Mouse (Mus musculus): ENCODE measurements around the gene Pde4c. TPM values are rescaled to one million over a fixed set of nuclear protein-coding genes. Genes with fewer than 3 reads are reported as not detected.

The Pde4c gene
- polyA plus RNA-seq, 1 experiment from 2014 or later: 1.3 TPM

DNA sequence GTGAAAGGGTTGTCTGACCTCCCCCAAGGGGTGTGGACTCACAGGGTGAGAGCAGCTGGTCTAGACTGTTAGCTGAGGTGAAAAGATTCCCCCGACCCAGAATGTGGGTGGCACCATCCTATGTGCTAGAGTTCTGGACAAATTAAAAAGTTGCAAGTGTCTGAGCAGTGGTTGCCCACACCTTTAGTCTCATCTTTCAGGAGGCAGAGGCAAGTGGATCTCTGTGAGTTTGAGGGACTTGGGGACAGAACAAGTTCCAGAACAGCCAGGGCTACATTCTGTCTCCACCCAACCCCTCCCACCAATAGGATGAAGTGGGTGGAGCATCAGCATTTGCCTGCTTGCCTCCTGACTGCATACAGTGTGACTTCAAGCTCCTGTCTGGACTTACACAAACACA lies 38.6 kb downstream of the Pde4c start:
- H3K9me3 ChIP-seq (ENCODE audit: control insufficient read depth, low read length): no peaks in the 10 kb centered on the region
- H3K4me3 ChIP-seq (ENCODE audit: low read depth, low read length): no peak overlapping the region
- peaks cover 68% of the 10 kb centered on the region for H3K4me1 ChIP-seq (replicated peaks; ENCODE audit: control insufficient read depth, insufficient read depth, low read length)
- peak overlapping the region; percentile 32; the same call in 1 of the 2 replicates for H3K9ac ChIP-seq (ENCODE audit: low read depth, low read length)
- no peaks in the 10 kb centered on the region for H3K36me3 ChIP-seq (ENCODE audit: control insufficient read depth, insufficient read depth, low read length)
- ATAC-seq (replicated peaks; ENCODE audit: low FRiP score) (no peak), DNase-seq (ENCODE audit: low spot score) (no peak)
- peak overlapping the region; percentile 53; the same call in 1 of the 2 replicates for H3K27ac ChIP-seq (ENCODE audit: low read depth, low read length)
- H3K4me2 ChIP-seq: 0 out of 2 replicates have a peak overlapping the region, but pooled peaks have one; percentile 24
- H3K27me3 ChIP-seq (replicated peaks; ENCODE audit: control insufficient read depth, insufficient read depth, low read length): no peaks in the 10 kb centered on the region
- WGBS: 59% methylated on average over 1 of the region's 1 CpGs

DNA sequence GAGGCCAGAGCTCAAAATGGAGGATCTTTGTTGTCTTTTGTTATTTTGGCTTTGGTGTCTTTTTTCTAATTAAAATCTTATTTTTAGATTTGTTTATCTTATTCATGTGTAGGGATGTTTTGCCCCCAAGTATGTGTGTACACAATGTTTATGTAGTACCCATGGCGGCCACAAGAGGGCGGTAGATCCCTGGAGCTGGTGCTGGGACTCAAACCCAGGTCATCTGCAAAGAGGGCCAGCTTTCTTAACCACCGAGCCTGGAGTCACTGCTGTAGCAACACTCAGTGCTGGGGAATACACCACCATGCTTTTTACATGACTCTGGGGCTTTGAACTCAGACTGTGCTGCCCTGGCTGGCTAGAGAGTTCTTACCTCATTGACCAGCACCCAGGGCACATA lies 39.8 kb downstream of the Pde4c start:
- no peak overlapping the region for H3K4me3 ChIP-seq (ENCODE audit: low read depth, low read length)
- ATAC-seq (replicated peaks; ENCODE audit: low FRiP score) (no peak), DNase-seq (ENCODE audit: low spot score) (no peak)
- peaks cover 74% of the 10 kb centered on the region for H3K4me1 ChIP-seq (replicated peaks; ENCODE audit: control insufficient read depth, insufficient read depth, low read length)
- peak overlapping the region; percentile 99 for H3K4me2 ChIP-seq
- H3K36me3 ChIP-seq (ENCODE audit: control insufficient read depth, insufficient read depth, low read length): peaks cover 1% of the 10 kb centered on the region
- H3K9me3 ChIP-seq (ENCODE audit: control insufficient read depth, low read length): no peaks in the 10 kb centered on the region
- H3K27ac ChIP-seq (ENCODE audit: low read depth, low read length): peak overlapping the region; percentile 63
- H3K27me3 ChIP-seq (replicated peaks; ENCODE audit: control insufficient read depth, insufficient read depth, low read length): no peaks in the 10 kb centered on the region
- no peak overlapping the region for H3K9ac ChIP-seq (ENCODE audit: low read depth, low read length)
- WGBS: 3% methylated on average over 3 of the region's 3 CpGs

DNA sequence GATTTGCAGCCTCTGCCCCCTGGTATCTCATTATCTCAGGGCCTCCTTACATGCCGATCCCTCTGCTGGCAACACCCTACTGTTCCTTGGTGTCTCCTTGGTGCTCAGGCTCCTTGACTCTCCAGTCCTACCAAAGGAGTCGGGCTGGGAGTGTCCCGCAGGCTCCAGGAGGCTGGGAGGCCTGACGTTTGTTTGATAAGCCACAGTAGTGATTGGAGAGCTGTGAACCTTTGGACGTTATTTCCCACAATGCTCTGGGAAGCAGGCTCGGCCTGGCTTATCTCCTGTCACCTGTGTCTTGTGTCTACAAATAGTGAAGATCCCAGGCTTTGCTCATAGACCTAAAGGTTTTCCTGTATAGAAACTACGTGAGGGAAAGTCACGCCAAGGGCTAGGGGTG lies 40.5 kb downstream of the Pde4c start:
- ATAC-seq (replicated peaks; ENCODE audit: low FRiP score) (peak; percentile 53), DNase-seq (ENCODE audit: low spot score) (no peak)
- H3K4me3 ChIP-seq (ENCODE audit: low read depth, low read length): 0 out of 2 replicates have a peak overlapping the region, but pooled peaks have one; percentile 60
- H3K27me3 ChIP-seq (replicated peaks; ENCODE audit: control insufficient read depth, insufficient read depth, low read length): no peaks in the 10 kb centered on the region
- peaks cover 8% of the 10 kb centered on the region for H3K36me3 ChIP-seq (ENCODE audit: control insufficient read depth, insufficient read depth, low read length)
- H3K9ac ChIP-seq (ENCODE audit: low read depth, low read length): peak overlapping the region; percentile 12; the same call in 1 of the 2 replicates
- H3K4me2 ChIP-seq: peak overlapping the region; percentile 99
- H3K27ac ChIP-seq (ENCODE audit: low read depth, low read length): peak overlapping the region; percentile 63
- 32% methylated on average over 8 of the region's 8 CpGs for WGBS
- peaks cover 76% of the 10 kb centered on the region for H3K4me1 ChIP-seq (replicated peaks; ENCODE audit: control insufficient read depth, insufficient read depth, low read length)
- no peaks in the 10 kb centered on the region for H3K9me3 ChIP-seq (ENCODE audit: control insufficient read depth, low read length)

DNA sequence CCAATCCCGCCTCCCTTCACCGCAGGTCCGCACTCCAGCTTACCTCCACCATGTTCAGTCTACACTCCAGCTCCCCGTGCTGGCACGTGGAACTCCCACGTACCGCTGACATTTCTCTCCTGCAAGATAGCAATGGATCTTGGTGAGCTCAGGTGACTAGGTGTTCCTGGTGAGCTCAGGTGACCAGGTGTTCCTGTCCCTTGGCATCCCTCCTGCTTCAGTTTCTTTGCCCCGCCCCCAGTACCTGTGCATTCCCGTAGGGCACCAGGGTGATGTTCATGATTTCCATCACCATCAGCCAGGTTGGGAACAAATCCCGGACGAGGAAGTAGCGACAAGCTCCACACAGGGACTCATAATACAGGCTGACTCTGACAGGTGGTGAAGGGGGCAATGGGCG lies 41.2 kb downstream of the Pde4c start:
- Histone ChIP-seq H3K27ac (ENCODE audit: low read depth, low read length) (peak overlapping the region; percentile 63), H3K9me3 (ENCODE audit: control insufficient read depth, low read length) (no peaks in the 10 kb centered on the region), H3K4me2 (peak overlapping the region; percentile 99), H3K4me3 (ENCODE audit: low read depth, low read length) (peak overlapping the region; percentile 60), H3K4me1 (replicated peaks; ENCODE audit: control insufficient read depth, insufficient read depth, low read length) (peaks cover 74% of the 10 kb centered on the region), H3K36me3 (ENCODE audit: control insufficient read depth, insufficient read depth, low read length) (peaks cover 8% of the 10 kb centered on the region), H3K9ac (ENCODE audit: low read depth, low read length) (peak overlapping the region; percentile 25; the same call in 1 of the 2 replicates), H3K27me3 (replicated peaks; ENCODE audit: control insufficient read depth, insufficient read depth, low read length) (no peaks in the 10 kb centered on the region)
- 88% methylated on average over 13 of the region's 13 CpGs for WGBS
- DNase-seq (ENCODE audit: low spot score) (no peak), ATAC-seq (replicated peaks; ENCODE audit: low FRiP score) (no peak)

DNA sequence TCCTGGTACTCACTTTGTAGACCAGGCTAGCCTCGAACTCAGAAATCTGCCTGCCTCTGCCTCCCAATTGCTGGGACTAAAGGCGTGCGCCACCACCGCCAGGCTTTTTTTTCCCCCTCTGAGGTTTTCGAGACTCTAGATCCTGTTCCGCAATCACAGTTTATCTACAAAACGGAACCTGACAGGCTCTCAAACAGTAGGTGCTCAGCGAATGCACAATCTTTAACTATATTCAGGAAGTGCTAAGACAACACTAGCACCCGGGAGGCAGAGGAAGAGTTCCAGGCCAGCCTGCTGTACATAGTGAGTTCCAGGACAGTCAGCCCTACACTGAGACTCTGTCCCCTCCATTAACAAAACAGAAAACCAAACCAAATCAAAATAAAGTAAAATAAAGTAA lies 41.8 kb downstream of the Pde4c start:
- no peaks in the 10 kb centered on the region for H3K9me3 ChIP-seq (ENCODE audit: control insufficient read depth, low read length)
- peak overlapping the region; percentile 74 for H3K9ac ChIP-seq (ENCODE audit: low read depth, low read length)
- peak overlapping the region; percentile 99 for H3K4me2 ChIP-seq
- no peaks in the 10 kb centered on the region for H3K27me3 ChIP-seq (replicated peaks; ENCODE audit: control insufficient read depth, insufficient read depth, low read length)
- peak overlapping the region; percentile 63; the same call in 1 of the 2 replicates for H3K27ac ChIP-seq (ENCODE audit: low read depth, low read length)
- H3K4me1 ChIP-seq (replicated peaks; ENCODE audit: control insufficient read depth, insufficient read depth, low read length): peaks cover 74% of the 10 kb centered on the region
- DNase-seq (ENCODE audit: low spot score): no peak
- peak overlapping the region; percentile 60 for H3K4me3 ChIP-seq (ENCODE audit: low read depth, low read length)
- ATAC-seq (replicated peaks; ENCODE audit: low FRiP score): no peak
- WGBS: 51% methylated on average over 9 of the region's 9 CpGs
- peaks cover 8% of the 10 kb centered on the region for H3K36me3 ChIP-seq (ENCODE audit: control insufficient read depth, insufficient read depth, low read length)

DNA sequence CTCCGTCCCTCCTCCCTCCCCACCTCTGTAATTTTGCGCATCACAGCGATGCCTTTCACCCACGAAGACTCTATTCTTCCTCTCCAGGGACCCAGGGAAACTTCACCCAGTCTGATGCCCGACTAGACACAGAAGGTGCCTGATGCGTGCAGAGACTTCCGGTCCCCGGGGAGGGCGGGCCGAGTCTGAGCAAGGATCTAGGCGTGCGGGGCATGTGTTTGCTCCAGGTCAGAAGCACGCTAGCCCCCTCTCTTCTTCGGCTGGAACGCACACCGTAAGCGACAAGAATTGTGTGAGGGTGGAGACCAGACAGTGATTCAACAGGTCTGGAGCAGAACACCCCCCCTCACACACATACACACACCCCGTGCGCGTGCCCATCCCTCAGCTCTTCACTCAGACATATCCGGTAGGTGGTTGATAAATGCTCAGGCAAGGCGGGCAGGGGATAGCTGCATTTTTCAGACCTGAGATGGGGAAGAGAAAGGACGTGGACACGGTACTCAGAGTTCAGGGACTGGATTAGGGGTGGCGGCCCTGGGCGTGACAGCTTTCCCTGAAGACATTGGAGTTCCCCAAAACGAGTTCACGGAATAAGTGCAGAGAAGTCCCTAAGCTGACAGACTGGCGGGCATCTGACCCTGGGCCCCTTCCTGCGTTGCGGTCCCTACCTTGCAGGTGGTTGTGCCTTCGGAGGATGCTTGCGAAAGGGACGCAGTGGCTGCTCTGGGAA lies 42.5 kb downstream of the Pde4c start:
- H3K9me3 ChIP-seq (ENCODE audit: control insufficient read depth, low read length): no peaks in the 10 kb centered on the region
- peaks cover 76% of the 10 kb centered on the region for H3K4me1 ChIP-seq (replicated peaks; ENCODE audit: control insufficient read depth, insufficient read depth, low read length)
- no peak for DNase-seq (ENCODE audit: low spot score)
- H3K27me3 ChIP-seq (replicated peaks; ENCODE audit: control insufficient read depth, insufficient read depth, low read length): no peaks in the 10 kb centered on the region
- H3K27ac ChIP-seq (ENCODE audit: low read depth, low read length): peak overlapping the region; percentile 28
- whole genome bisulfite sequencing: 2% methylated on average over 34 of the region's 34 CpGs
- H3K9ac ChIP-seq (ENCODE audit: low read depth, low read length): peak overlapping the region; percentile 74
- peak overlapping the region; percentile 99 for H3K4me2 ChIP-seq
- no peak for ATAC-seq (replicated peaks; ENCODE audit: low FRiP score)
- peaks cover 10% of the 10 kb centered on the region for H3K36me3 ChIP-seq (ENCODE audit: control insufficient read depth, insufficient read depth, low read length)
- H3K4me3 ChIP-seq (ENCODE audit: low read depth, low read length): peak overlapping the region; percentile 60

DNA sequence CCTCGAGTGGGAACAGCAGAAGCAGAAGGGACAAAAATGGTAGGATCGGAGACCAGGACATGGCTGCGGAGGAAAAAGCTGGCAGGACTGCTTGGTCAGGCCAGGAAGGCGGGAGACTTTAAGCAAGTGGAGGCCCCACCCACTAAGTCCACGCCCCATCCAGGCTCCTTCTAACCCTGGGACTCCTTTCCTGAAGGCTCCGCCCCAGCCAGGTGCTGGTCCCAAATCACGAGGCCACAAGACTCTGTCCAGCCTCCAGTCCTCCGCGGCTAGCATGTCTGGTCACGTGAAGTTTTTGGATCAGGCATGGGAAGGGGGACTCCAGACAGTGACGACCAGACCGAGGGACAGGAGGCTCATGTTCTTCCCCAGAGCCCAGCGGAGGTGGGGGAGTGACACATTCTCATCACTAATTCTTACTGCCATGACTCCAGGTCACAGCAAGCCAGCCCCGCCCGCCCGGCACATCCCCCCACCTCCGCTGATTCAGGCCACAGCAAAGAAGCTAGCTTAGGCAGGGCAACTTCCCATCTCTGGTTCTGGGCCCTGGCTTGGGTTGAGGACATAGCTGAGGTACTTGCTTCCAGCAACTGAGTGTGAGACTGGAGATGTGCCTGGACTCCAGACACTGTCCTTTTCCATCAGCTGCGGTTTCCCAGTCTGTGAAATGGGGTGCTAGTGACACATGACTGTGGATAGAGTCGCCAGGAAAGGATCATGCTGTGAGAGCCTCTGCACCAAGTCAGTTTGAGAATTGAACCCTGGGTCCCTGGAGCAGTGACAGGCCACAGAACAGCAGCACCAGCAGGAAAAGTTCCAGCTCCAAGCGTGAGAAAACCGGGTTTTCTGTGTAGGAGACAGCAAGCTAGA lies 43.3 kb downstream of the Pde4c start:
- Histone ChIP-seq H3K4me2 (peak overlapping the region; percentile 99), H3K27ac (ENCODE audit: low read depth, low read length) (peak overlapping the region; percentile 28), H3K27me3 (replicated peaks; ENCODE audit: control insufficient read depth, insufficient read depth, low read length) (no peaks in the 10 kb centered on the region), H3K4me3 (ENCODE audit: low read depth, low read length) (peak overlapping the region; percentile 60), H3K9ac (ENCODE audit: low read depth, low read length) (peak overlapping the region; percentile 74), H3K9me3 (ENCODE audit: control insufficient read depth, low read length) (no peaks in the 10 kb centered on the region), H3K4me1 (replicated peaks; ENCODE audit: control insufficient read depth, insufficient read depth, low read length) (peaks cover 69% of the 10 kb centered on the region), H3K36me3 (ENCODE audit: control insufficient read depth, insufficient read depth, low read length) (peaks cover 16% of the 10 kb centered on the region)
- ATAC-seq (replicated peaks; ENCODE audit: low FRiP score) (peak; percentile 27; the same call in 1 of the 2 replicates), DNase-seq (ENCODE audit: low spot score) (peak; percentile 59)
- WGBS: 11% methylated on average over 21 of the region's 21 CpGs

DNA sequence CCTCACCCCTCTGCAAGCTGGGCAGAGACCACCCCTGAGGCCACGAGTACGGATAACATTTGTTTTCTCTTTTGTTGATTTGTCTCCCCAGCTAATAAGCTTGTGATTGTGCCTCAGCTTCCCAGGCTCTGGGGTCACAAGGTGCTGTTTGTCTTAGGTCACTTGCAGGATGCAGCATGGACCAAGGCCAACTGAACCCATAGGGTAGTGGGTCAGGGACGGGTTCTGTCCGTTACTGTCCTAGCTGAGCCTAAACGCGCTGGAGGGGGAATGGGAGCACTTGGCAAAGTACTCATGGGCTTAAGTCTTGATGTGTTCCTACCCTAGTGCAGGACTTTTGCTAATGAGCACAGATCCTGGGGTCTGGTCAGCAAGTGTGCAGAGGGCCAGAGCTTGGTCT lies 44.0 kb downstream of the Pde4c start:
- Histone ChIP-seq H3K27ac (ENCODE audit: low read depth, low read length) (no peak overlapping the region; the same call in 1 of the 2 replicates), H3K36me3 (ENCODE audit: control insufficient read depth, insufficient read depth, low read length) (peaks cover 20% of the 10 kb centered on the region), H3K4me1 (replicated peaks; ENCODE audit: control insufficient read depth, insufficient read depth, low read length) (peaks cover 62% of the 10 kb centered on the region)

More for the DNA sequence above, 44.0 kb downstream of the Pde4c start:
- Histone ChIP-seq H3K9me3 (ENCODE audit: control insufficient read depth, low read length) (no peaks in the 10 kb centered on the region), H3K27me3 (replicated peaks; ENCODE audit: control insufficient read depth, insufficient read depth, low read length) (no peaks in the 10 kb centered on the region), H3K4me2 (no peak overlapping the region; the same call in 1 of the 2 replicates), H3K4me3 (ENCODE audit: low read depth, low read length) (no peak overlapping the region), H3K9ac (ENCODE audit: low read depth, low read length) (peak overlapping the region; percentile 22; the same call in 1 of the 2 replicates)
- WGBS: 76% methylated on average over 6 of the region's 6 CpGs
- no peak for DNase-seq (ENCODE audit: low spot score)
- ATAC-seq (replicated peaks; ENCODE audit: low FRiP score): no peak
